Mouse (Mus musculus) CH12.LX (cell line): ENCODE results near the gene Ldlrad3. TPM values are rescaled to one million over a fixed set of nuclear protein-coding genes. Genes with fewer than 3 reads are reported as not detected.

ENCODE experiments used
- DNase-seq: peaks from one replicate; pipeline ENCODE4 v3.0.0-alpha.2; 2013; ENCODE audit errors: extremely low read depth
- H3K27ac ChIP-seq: 2 replicates; pipeline ENCODE4 v1.5.1; 2012; ENCODE audit warnings: low read depth, mild to moderate bottlenecking, control low read depth, moderate library complexity; ENCODE audit not compliant: insufficient read depth
- H3K27me3 ChIP-seq: replicated peaks from 2 replicates; pipeline ENCODE3; 2012; ENCODE audit warnings: inconsistent platforms
- H3K36me3 ChIP-seq, 2 experiments: replicated peaks in 1 of 2; 2 replicates each; pipeline versions ENCODE3 to v1.6.1; 2012; ENCODE audit warnings: inconsistent platforms in 1 of 2, low read length in 1 of 2, mild to moderate bottlenecking in 1 of 2, mixed read lengths in 1 of 2, moderate library complexity in 1 of 2; ENCODE audit not compliant: control insufficient read depth in 1 of 2, insufficient read depth in 1 of 2
- H3K4me1 ChIP-seq, 2 experiments: 2 replicates each; pipeline ENCODE4 v1.6.1; 2012; ENCODE audit warnings: inconsistent platforms in 1 of 2, moderate library complexity in 1 of 2; ENCODE audit not compliant: insufficient read depth in 2 of 2, control insufficient read depth in 1 of 2
- H3K4me2 ChIP-seq: 2 replicates; pipeline ENCODE4 v1.6.1; 2012; ENCODE audit warnings: low read depth, mild to moderate bottlenecking, control low read depth; ENCODE audit not compliant: poor library complexity, insufficient read depth, severe bottlenecking
- H3K4me3 ChIP-seq, 3 experiments: fragments of 150-350 bp in 1 of 3; sonication (generic) in 1 of 3; replicated peaks in 1 of 3; 2 replicates each; pipeline versions ENCODE3 to v1.5.1; 2011 to 2012; ENCODE audit warnings: low read depth in 2 of 3, low read length in 2 of 3, mild to moderate bottlenecking in 2 of 3, moderate library complexity in 2 of 3, control low read depth in 1 of 3, improper control_type of control experiment in 1 of 3, inconsistent platforms in 1 of 3, mixed read lengths in 1 of 3; ENCODE audit not compliant: poor library complexity in 1 of 3
- H3K79me2 ChIP-seq: replicated peaks from 2 replicates; pipeline ENCODE4 v1.6.1; 2012; ENCODE audit warnings: mild to moderate bottlenecking, moderate library complexity; ENCODE audit not compliant: control insufficient read depth, poor library complexity, insufficient read depth, severe bottlenecking; ENCODE audit errors: extremely low read depth
- H3K9ac ChIP-seq: 2 replicates; pipeline ENCODE4 v1.6.1; 2012; ENCODE audit warnings: low read depth, mild to moderate bottlenecking, control low read depth, moderate library complexity; ENCODE audit not compliant: insufficient read depth
- H3K9me3 ChIP-seq: replicated peaks from 2 replicates; pipeline ENCODE3; 2012; ENCODE audit warnings: low read length, inconsistent platforms, mixed read lengths
- BHLHE40 ChIP-seq: IDR thresholded peaks from 2 replicates; pipeline ENCODE4 v1.6.1; 2011; ENCODE audit warnings: mild to moderate bottlenecking, low read depth, low read length, improper control_type of control experiment
- CTCF ChIP-seq, 2 experiments: IDR thresholded peaks in 1 of 2; conservative IDR thresholded peaks in 1 of 2; 2 replicates each; pipeline ENCODE4 v1.5.1; 2011 to 2012; ENCODE audit warnings: low read depth in 2 of 2, low read length in 2 of 2, improper control_type of control experiment in 1 of 2, inconsistent platforms in 1 of 2, mild to moderate bottlenecking in 1 of 2, moderate library complexity in 1 of 2
- E2F4 ChIP-seq: IDR thresholded peaks from 2 replicates; pipeline ENCODE4 v1.6.1; 2011; ENCODE audit warnings: low read depth, low read length, improper control_type of control experiment; ENCODE audit not compliant: insufficient replicate concordance
- JUN ChIP-seq: IDR thresholded peaks from 2 replicates; pipeline ENCODE4 v1.6.1; 2011; ENCODE audit warnings: low read depth, mild to moderate bottlenecking, low read length, improper control_type of control experiment, moderate library complexity; ENCODE audit not compliant: insufficient read depth
- MAFK ChIP-seq: IDR thresholded peaks from 2 replicates; pipeline ENCODE4 v1.6.1; 2011; ENCODE audit warnings: low read length, improper control_type of control experiment; ENCODE audit not compliant: insufficient replicate concordance
- MAZ ChIP-seq: IDR thresholded peaks from 2 replicates; pipeline ENCODE4 v1.6.1; 2012; ENCODE audit warnings: low read depth, mild to moderate bottlenecking, inconsistent platforms, low read length, improper control_type of control experiment, moderate library complexity
- MXI1 ChIP-seq: IDR thresholded peaks from 2 replicates; pipeline ENCODE4 v1.6.1; 2011; ENCODE audit warnings: mild to moderate bottlenecking, low read depth, low read length, improper control_type of control experiment
- NELFE ChIP-seq: IDR thresholded peaks from 2 replicates; pipeline ENCODE4 v1.6.1; 2011; ENCODE audit warnings: low read depth, low read length, improper control_type of control experiment
- POLR2A ChIP-seq: IDR thresholded peaks from 2 replicates; pipeline ENCODE4 v1.6.1; 2011; ENCODE audit warnings: low read depth, mild to moderate bottlenecking, improper control_type of control experiment, low read length
- POLR2AphosphoS2 ChIP-seq: IDR thresholded peaks from 2 replicates; pipeline ENCODE4 v1.6.1; 2011; ENCODE audit warnings: low read depth, low read length, improper control_type of control experiment
- RAD21 ChIP-seq: IDR thresholded peaks from 2 replicates; pipeline ENCODE4 v1.6.1; 2011; ENCODE audit warnings: low read depth, mild to moderate bottlenecking, low read length, improper control_type of control experiment, moderate library complexity
- RCOR1 ChIP-seq: conservative IDR thresholded peaks from 2 replicates; pipeline ENCODE4 v1.6.1; 2012; ENCODE audit warnings: low read depth, mild to moderate bottlenecking, inconsistent platforms, low read length, improper control_type of control experiment
- SIN3A ChIP-seq: IDR thresholded peaks from 2 replicates; pipeline ENCODE4 v1.6.1; 2012; ENCODE audit warnings: low read length, improper control_type of control experiment, inconsistent platforms
- TCF12 ChIP-seq: IDR thresholded peaks from 2 replicates; pipeline ENCODE4 v1.6.1; 2014; ENCODE audit warnings: low read depth, mild to moderate bottlenecking, inconsistent platforms, low read length, improper control_type of control experiment
- USF2 ChIP-seq: conservative IDR thresholded peaks from 2 replicates; pipeline ENCODE4 v1.6.1; 2011; ENCODE audit warnings: low read depth, low read length, improper control_type of control experiment
- ZC3H11A ChIP-seq: IDR thresholded peaks from 2 replicates; pipeline ENCODE4 v1.6.1; 2012; ENCODE audit warnings: low read depth, mild to moderate bottlenecking, inconsistent platforms, low read length, improper control_type of control experiment
- ZKSCAN1 ChIP-seq: IDR thresholded peaks from 2 replicates; pipeline ENCODE4 v1.6.1; 2012; ENCODE audit warnings: low read depth, inconsistent platforms, low read length, improper control_type of control experiment, borderline replicate concordance
- ZNF384 ChIP-seq: IDR thresholded peaks from 2 replicates; pipeline ENCODE4 v1.6.1; 2012; ENCODE audit warnings: low read depth, low read length, improper control_type of control experiment, inconsistent platforms
- dilution Hi-C: fragments of 300-500 bp; cut with MboI; formaldehyde crosslinking; loops from 2 replicates; pipeline ENCODE4 v1.14.3; 2020; ENCODE audit warnings: low sequenced_read_pairs; ENCODE audit not compliant: extremely low pct_unique_long_range_greater_than_20kb, extremely low pct_ligation_motif_present
- in situ Hi-C: fragments of 300-500 bp; cut with MboI; formaldehyde crosslinking; loops from 3 replicates; pipeline ENCODE4 v1.14.3; 2019; ENCODE audit warnings: low sequenced_read_pairs, low pct_ligation_motif_present, low pct_unique_long_range_greater_than_20kb, mixed read lengths
- polyA plus RNA-seq: library from polyadenylated mRNA; unstranded; fragments of >175 nt; gene quantifications from 2 replicates; pipeline ENCODE4 v1.2.1, GENCODE M21; 2012; ENCODE audit warnings: low read depth; ENCODE audit not compliant: insufficient read length
- total RNA-seq, 2 experiments: library from RNA; depleted of rRNA; stranded (reverse); fragments of 300-350 nt in 1 of 2; fragments of >200 nt in 1 of 2; gene quantifications; 2 replicates each; pipeline ENCODE4 v1.2.3; 2012 to 2014

Ldlrad3 gene
- total and polyA plus RNA-seq, 3 experiments = 0.30 to 2.7 (median 2.1) TPM

- no peak overlapping the region for H3K9ac ChIP-seq
- H3K4me3 ChIP-seq = no peak overlapping the region
- H3K36me3 ChIP-seq = no peaks in the 10 kb centered on the region
- no peak overlapping the region for H3K27ac ChIP-seq
- H3K79me2 ChIP-seq = no peaks in the 10 kb centered on the region
- in situ Hi-C loops (no loop called here), dilution Hi-C loops (no loop called here)
- no peak overlapping the region for H3K4me2 ChIP-seq
- TF ChIP-seq ZKSCAN1 (no peak), ZNF384 (no peak), JUN (no peak), TCF12 (no peak), NELFE (no peak), E2F4 (no peak), MAZ (no peak), RAD21 (no peak)
- H3K27me3 ChIP-seq = no peaks in the 10 kb centered on the region
- H3K4me1 ChIP-seq = no peaks in the 10 kb centered on the region
- H3K9me3 ChIP-seq = no peaks in the 10 kb centered on the region
- DNase-seq = no peak
These were observed 69.4 kb downstream of the Ldlrad3 start for GRCm38 (mm10) chr2:102116521-102117401.

- no peaks in the 10 kb centered on the region for H3K4me1 ChIP-seq
- H3K9ac ChIP-seq = no peak overlapping the region
- no peak overlapping the region for H3K27ac ChIP-seq
- H3K36me3 ChIP-seq = no peaks in the 10 kb centered on the region
- in situ Hi-C loops = no loop called here
- H3K4me2 ChIP-seq = no peak overlapping the region
- H3K27me3 ChIP-seq = no peaks in the 10 kb centered on the region
- TF ChIP-seq USF2 = no peak
- TF ChIP-seq MXI1 = no peak
- no peak for TF ChIP-seq ZC3H11A
- TF ChIP-seq POLR2AphosphoS2 = no peak
- no peak for TF ChIP-seq MAFK
- no peak for TF ChIP-seq BHLHE40
- TF ChIP-seq CTCF (conservative IDR thresholded peaks at IDR 0.05 in 1 of 2, IDR thresholded peaks at IDR 0.05 in 1 of 2; ENCODE audit: low read depth in 2 of 2, low read length in 2 of 2) = no peak
- no peak for TF ChIP-seq E2F4
- TF ChIP-seq SIN3A = no peak
- TF ChIP-seq POLR2A = no peak
- TF ChIP-seq RCOR1 = no peak
- dilution Hi-C loops = no loop called here
- no peaks in the 10 kb centered on the region for H3K79me2 ChIP-seq
- H3K9me3 ChIP-seq = no peaks in the 10 kb centered on the region
- no peak for DNase-seq
- no peak overlapping the region for H3K4me3 ChIP-seq
These were observed 72.4 kb downstream of the Ldlrad3 start for GRCm38 (mm10) chr2:102113801-102114200.
